8 mouse cellular contexts compared by ENCODE assay signal in the genomic region with DNA sequence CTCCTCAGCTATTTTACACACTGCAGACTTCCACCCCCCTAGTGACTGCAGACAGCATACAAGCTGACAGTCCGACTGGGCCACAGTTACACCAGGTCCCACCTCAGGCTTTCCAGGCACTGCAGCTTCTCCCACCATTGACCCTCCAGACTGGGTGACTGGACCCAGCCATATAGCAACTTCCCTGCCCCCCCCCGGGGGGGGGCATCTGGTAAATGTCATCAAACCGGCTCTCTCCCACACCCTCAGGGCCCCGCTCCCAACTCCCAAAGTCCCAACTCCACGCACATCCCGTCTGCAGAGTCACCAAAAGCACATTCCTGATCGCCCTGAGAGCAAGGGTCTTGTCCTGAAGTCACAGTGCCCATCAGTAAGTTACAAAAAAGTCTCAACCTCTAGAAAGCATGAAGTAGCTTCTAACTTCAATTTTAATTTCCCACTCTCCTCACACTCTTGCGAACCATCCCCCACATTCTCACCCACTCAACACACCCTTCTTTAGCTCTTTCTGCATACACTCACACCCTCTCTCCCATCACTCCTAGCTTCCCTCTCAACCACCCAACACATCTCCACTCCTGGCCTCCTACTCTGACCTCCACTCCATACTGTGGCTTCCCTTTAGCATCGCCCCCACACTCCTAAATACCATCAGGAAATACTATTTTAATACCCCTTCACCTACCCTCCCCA. TPM values are rescaled to one million over a fixed set of nuclear protein-coding genes. Genes with fewer than 3 reads are reported as not detected.
DNase-seq lines count a peak whose midpoint lies in the region; ATAC-seq and TF ChIP-seq lines count a peak whose summit lies in the region.

No protein-coding gene starts in this region.

- peak overlapping the region; percentile 94 for H3K4me3 ChIP-seq in brown adipose tissue, adult 24 weeks (ENCODE audit: insufficient read depth, low read depth, low read length)
- peak overlapping the region; percentile 97 for H3K4me3 ChIP-seq in hindbrain, postnatal 0 days (ENCODE audit: low read length)
- peak overlapping the region; percentile 93 for H3K4me3 ChIP-seq in midbrain, embryonic 14.5 days (replicated peaks; ENCODE audit: low read depth, low read length)

- TF ChIP-seq CTCF in hindbrain, postnatal 0 days (IDR thresholded peaks at IDR 0.05; ENCODE audit: low read depth): no peak

- 36% methylated on average over 9 of the region's 9 CpGs for WGBS in hindbrain, postnatal 0 days
- WGBS in midbrain, embryonic 14.5 days: 38% methylated on average over 9 of the region's 9 CpGs

- H3K36me3 ChIP-seq in hindbrain, postnatal 0 days (ENCODE audit: insufficient read depth, low read length): no peaks in the 10 kb centered on the region
- no peaks in the 10 kb centered on the region for H3K36me3 ChIP-seq in midbrain, embryonic 14.5 days (ENCODE audit: control insufficient read depth, insufficient read depth, low read length)

- H3K4me1 ChIP-seq in brown adipose tissue, adult 24 weeks (ENCODE audit: control insufficient read depth, insufficient read depth, insufficient read length, low read length): peaks cover 29% of the 10 kb centered on the region
- H3K4me1 ChIP-seq in hindbrain, postnatal 0 days (ENCODE audit: insufficient read depth, low read length): peaks cover 20% of the 10 kb centered on the region
- peaks cover 24% of the 10 kb centered on the region for H3K4me1 ChIP-seq in midbrain, embryonic 14.5 days (ENCODE audit: control insufficient read depth, insufficient read depth, low read length)

- H3K27me3 ChIP-seq in hindbrain, postnatal 0 days (ENCODE audit: insufficient read depth, low read length): no peaks in the 10 kb centered on the region
- no peaks in the 10 kb centered on the region for H3K27me3 ChIP-seq in midbrain, embryonic 14.5 days (ENCODE audit: control insufficient read depth, insufficient read depth, low read length)

- DNase-seq in kidney, adult 18-20 months: peak; percentile 33
- no peak for DNase-seq in kidney, adult 11 months
- DNase-seq in hindbrain, postnatal 0 days (ENCODE audit: low spot score): no peak
- DNase-seq in midbrain, embryonic 14.5 days: no peak
- DNase-seq in spleen, postnatal 36 days (ENCODE audit: low spot score in 2 of 2): no peak
- DNase-seq in adrenal gland, adult 2 months: no peak

- peak overlapping the region; percentile 83 for H3K4me2 ChIP-seq in hindbrain, postnatal 0 days (ENCODE audit: low read depth, low read length)
- H3K4me2 ChIP-seq in midbrain, embryonic 14.5 days (ENCODE audit: low read length): peak overlapping the region; percentile 88

- peak overlapping the region; percentile 93 for H3K27ac ChIP-seq in brown adipose tissue, adult 24 weeks (replicated peaks; ENCODE audit: low read depth, low read length)
- 0 out of 2 replicates have a peak overlapping the region, but pooled peaks have one; percentile 26 for H3K27ac ChIP-seq in hindbrain, postnatal 0 days
- H3K27ac ChIP-seq in midbrain, embryonic 14.5 days (replicated peaks; ENCODE audit: low read depth, low read length): no peak overlapping the region

- H3K9ac ChIP-seq in hindbrain, postnatal 0 days (replicated peaks; ENCODE audit: low read length): peak overlapping the region; percentile 92
- peak overlapping the region; percentile 92 for H3K9ac ChIP-seq in midbrain, embryonic 14.5 days (replicated peaks; ENCODE audit: low read length)

- no peak for ATAC-seq in hindbrain, postnatal 0 days
- no peak for ATAC-seq in midbrain, embryonic 14.5 days (ENCODE audit: low FRiP score, low TSS enrichment)
- ATAC-seq in activated CD4-positive, CD25-positive, alpha-beta regulatory T cell, adult 4 months: no peak

- H3K9me3 ChIP-seq in hindbrain, postnatal 0 days (ENCODE audit: low read length): no peaks in the 10 kb centered on the region
- no peaks in the 10 kb centered on the region for H3K9me3 ChIP-seq in midbrain, embryonic 14.5 days (ENCODE audit: control insufficient read depth, low read length)

RNA-seq across cellular contexts. Expression of gene Actn4, which starts 1.6 kb away (rescaled TPM):
- 122 and 135 TPM in 2 replicates for polyA plus RNA-seq in brown adipose tissue, adult 24 weeks (2012; ENCODE audit: insufficient read depth, insufficient read length, missing spikeins)
- total RNA-seq in hindbrain, postnatal 0 days (2014; rRNA removed): 81.3 and 85.7 TPM in 2 replicates
- 114 and 115 TPM in 2 replicates for polyA plus RNA-seq in hindbrain, postnatal 0 days (2015; fragmentation: Nextera tagmentation; extraction: Ambion mirVana)
- polyA plus RNA-seq in midbrain, embryonic 14.5 days (2014; fragmentation: Nextera tagmentation; extraction: Ambion mirVana): 102 and 118 TPM in 2 replicates
- 100 to 1,000 TPM in 1 of 2 experiments, 10 to 100 TPM in 1; 84.6 to 128 TPM for polyA plus RNA-seq in activated CD4-positive, CD25-positive, alpha-beta regulatory T cell, adult 4 months (2017; shearing (Covaris generic))
- 100 to 1,000 TPM; 247 to 264 TPM for total RNA-seq in adrenal gland, adult 2 months (2021)
- polyA plus RNA-seq in adrenal gland, adult 2 months (2012; rRNA removed): 301 and 316 TPM in 2 replicates

RNA-seq across cellular contexts. Expression of gene Eif3k, which starts 21.2 kb away (rescaled TPM):
- 165 and 216 TPM in 2 replicates for polyA plus RNA-seq in brown adipose tissue, adult 24 weeks (2012; ENCODE audit: insufficient read depth, insufficient read length, missing spikeins)
- 347 and 472 TPM in 2 replicates for total RNA-seq in hindbrain, postnatal 0 days (2014; rRNA removed)
- 309 TPM in 2 replicates for polyA plus RNA-seq in hindbrain, postnatal 0 days (2015; fragmentation: Nextera tagmentation; extraction: Ambion mirVana)
- polyA plus RNA-seq in midbrain, embryonic 14.5 days (2014; fragmentation: Nextera tagmentation; extraction: Ambion mirVana): 320 and 343 TPM in 2 replicates
- 100 to 1,000 TPM; 603 to 630 TPM for polyA plus RNA-seq in activated CD4-positive, CD25-positive, alpha-beta regulatory T cell, adult 4 months (2017; shearing (Covaris generic))
- 100 to 1,000 TPM; 259 to 280 TPM for total RNA-seq in adrenal gland, adult 2 months (2021)
- polyA plus RNA-seq in adrenal gland, adult 2 months (2012; rRNA removed): 118 and 138 TPM in 2 replicates

RNA-seq across cellular contexts. Expression of gene Map4k1, which starts 21.4 kb away (rescaled TPM):
- 0.63 and 1.4 TPM in 2 replicates for polyA plus RNA-seq in brown adipose tissue, adult 24 weeks (2012; ENCODE audit: insufficient read depth, insufficient read length, missing spikeins)
- total RNA-seq in hindbrain, postnatal 0 days (2014; rRNA removed): 4.1 and 5.8 TPM in 2 replicates
- polyA plus RNA-seq in hindbrain, postnatal 0 days (2015; fragmentation: Nextera tagmentation; extraction: Ambion mirVana): 12.5 and 15.0 TPM in 2 replicates
- polyA plus RNA-seq in midbrain, embryonic 14.5 days (2014; fragmentation: Nextera tagmentation; extraction: Ambion mirVana): 5.5 and 10.2 TPM in 2 replicates
- polyA plus RNA-seq in activated CD4-positive, CD25-positive, alpha-beta regulatory T cell, adult 4 months (2017; shearing (Covaris generic)): 100 to 1,000 TPM in 1 of 2 experiments, 10 to 100 TPM in 1; 88.8 to 120 TPM
- 1 to 10 TPM in 1 of 2 experiments, under 1 TPM in 1; 0.37 to 1.3 TPM for total RNA-seq in adrenal gland, adult 2 months (2021)
- 2.2 TPM in 2 replicates for polyA plus RNA-seq in adrenal gland, adult 2 months (2012; rRNA removed)
